Mouse (Mus musculus): ENCODE data around the gene Svep1.

GRCm38 (mm10) chr4:58206115-58206945 lies at the start of gene Svep1:
- TF ChIP-seq CTCF (IDR thresholded peaks at IDR 0.05; ENCODE audit: low read depth): no peak
- no peak for TF ChIP-seq EP300 (IDR thresholded peaks at IDR 0.05; ENCODE audit: low read depth)

All from liver, embryonic 14.5 days (tissue).